Mouse (Mus musculus): ENCODE results near the gene Atp6v0a1. TPM values are rescaled to one million over a fixed set of nuclear protein-coding genes. Genes with fewer than 3 reads are reported as not detected.
"Not testable (repeated sequence)": the region's sequence is repeated elsewhere in the genome, so short reads cannot be mapped to it uniquely, and the experiment has no call there.

The Atp6v0a1 gene
- total RNA-seq, 2 experiments from 2014 or later = 451 to 457 TPM

DNA sequence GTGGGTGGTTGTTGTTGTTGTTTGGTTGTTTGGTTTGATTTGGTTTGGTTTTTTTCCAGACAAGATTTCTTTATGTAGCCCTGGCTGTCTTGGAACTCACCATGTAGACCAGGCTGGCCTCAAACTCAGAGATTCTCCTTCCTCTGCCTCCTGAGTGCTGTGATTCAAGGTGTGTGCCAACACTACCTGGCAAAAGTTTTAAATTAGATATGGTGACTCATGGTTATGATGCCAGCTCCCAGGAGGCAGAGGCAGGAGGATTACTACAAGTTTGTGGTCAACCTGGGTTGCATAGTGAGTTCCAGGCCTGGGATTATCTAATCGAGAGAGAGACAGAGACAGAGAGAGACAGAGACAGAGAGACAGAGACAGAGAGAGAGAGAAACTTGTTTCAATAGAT, 28.8 kb upstream of the Atp6v0a1 start:
- DNase-seq (ENCODE audit: low spot score in 2 of 2) = no peak

DNA sequence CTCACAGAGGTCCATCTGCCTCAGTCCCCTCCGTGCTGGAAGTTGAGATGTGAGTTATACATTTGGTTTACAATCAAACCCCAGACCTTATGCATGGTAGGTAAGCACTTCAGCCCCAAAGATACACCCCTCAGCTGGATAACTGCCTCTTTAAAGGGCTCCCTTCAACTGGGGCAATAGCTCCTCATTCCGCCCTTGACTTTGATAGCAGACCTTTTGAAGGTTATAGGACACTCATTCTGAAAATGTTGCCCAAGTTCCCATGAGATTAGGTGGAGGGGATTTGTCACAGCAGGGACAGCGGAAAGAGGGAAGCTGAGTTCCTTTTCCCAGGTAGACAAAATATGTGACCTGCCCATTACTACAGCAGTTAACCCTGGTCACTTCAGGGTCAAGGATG, 28.0 kb upstream of the Atp6v0a1 start:
- no peak for DNase-seq (ENCODE audit: low spot score in 2 of 2)

DNA sequence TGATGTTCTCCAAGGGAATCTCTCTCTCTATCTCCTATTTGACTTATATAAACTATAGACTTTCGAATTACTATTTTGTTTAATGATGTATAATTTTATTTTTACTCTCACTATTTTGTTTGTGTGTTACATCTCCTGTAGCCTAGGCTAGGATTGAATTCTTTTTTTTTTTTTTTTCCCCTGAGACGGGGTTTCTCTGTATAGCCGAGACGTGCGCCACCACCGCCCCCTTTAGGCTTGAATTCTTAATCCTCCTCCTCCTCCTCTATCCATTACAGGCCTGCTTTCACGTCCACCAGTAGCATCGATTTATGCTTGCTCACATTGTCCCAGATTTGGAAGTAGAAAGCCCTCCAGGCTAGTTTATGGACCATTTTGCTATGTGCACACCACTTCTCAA, 27.2 kb upstream of the Atp6v0a1 start:
- DNase-seq (ENCODE audit: low spot score in 2 of 2) = no peak

DNA sequence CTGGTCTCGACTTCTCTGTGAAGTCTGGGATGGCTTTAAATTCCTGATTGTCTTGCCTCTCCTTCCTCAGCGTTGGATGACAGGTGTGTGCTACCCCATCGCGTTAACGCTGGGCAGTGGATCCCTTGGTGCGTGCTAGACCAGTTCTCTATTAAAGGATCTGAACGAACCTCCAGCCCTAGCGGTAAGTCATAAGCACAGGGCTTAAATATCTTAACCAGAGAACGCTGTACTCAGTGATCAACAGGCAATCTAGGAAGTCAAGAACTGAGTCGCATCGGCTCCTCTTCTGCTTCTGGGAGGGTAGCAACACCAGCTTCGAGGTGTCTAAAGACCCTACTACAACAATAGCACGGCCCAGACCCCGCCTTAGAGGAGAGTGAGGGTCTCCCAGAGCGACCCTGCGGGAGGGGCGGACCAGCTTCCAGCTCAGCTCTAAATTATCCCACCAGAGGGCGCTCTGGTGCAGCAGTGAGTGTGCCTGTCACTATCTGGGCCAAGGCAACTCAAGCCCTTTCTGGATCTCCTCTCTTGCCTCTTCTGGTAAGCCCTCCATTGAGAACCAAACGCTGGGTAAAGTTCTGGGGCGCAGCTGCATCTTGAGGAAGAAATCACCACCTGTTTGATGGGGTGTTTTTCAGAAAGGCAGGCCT, 26.0 kb upstream of the Atp6v0a1 start:
- peak; percentile 68 to 79 for DNase-seq (ENCODE audit: low spot score in 2 of 2)

DNA sequence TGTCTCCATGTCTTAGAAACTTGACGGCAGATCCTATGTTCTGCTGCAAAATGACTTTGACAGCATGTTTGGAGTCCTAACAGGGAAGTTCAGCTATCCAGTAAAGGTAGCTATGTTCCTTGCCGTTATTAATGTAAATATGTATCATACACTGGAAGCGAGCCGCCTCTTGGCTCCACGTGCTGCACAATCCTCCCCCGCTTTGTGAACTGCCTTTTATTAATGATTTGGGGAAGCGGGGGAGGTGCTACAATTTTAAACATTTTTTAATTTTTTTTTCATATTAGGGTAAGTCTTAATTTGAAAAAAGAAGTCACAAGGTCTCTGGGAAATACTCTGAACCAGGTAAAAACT, 25.5 kb upstream of the Atp6v0a1 start:
- no peak for DNase-seq (ENCODE audit: low spot score in 2 of 2)

DNA sequence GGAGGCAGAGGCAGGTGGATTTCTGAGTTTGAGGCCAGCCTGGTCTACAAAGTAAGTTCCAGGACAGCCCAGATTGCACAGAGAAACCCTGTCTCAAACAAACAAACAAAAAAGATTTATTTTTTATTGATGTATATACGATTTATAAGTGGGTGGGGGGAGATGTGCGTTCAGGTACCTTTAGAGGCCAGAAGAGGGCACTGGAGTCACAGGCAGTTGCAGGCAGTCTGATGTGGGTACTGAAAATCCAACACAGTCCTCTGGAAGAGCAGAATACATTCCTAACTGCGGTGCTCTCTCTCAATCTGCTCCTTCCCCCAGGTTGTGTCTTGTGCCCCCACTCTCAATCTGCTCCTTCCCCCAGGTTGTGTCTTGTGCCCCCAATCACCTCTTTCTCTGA, 23.6 kb upstream of the Atp6v0a1 start:
- no peak for DNase-seq (ENCODE audit: low spot score in 2 of 2)

DNA sequence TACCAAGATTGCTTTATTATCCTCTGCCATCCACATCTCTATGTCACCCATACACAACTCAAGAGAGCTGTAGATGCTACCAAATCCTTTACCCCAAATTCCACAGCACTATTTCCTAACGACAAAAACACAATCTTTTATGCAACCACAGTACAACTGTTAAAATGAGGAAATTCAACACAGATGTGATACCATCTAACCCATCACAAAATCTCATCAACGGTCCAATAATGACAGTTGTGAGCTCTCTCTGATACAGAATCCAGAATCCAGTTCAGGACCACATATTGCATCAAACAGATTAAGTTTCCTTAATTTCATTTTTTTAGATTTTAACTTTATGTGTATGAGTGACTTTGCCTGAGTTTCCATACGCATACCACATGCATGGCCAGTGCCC, 20.6 kb upstream of the Atp6v0a1 start:
- no peak for DNase-seq (ENCODE audit: low spot score in 2 of 2)

DNA sequence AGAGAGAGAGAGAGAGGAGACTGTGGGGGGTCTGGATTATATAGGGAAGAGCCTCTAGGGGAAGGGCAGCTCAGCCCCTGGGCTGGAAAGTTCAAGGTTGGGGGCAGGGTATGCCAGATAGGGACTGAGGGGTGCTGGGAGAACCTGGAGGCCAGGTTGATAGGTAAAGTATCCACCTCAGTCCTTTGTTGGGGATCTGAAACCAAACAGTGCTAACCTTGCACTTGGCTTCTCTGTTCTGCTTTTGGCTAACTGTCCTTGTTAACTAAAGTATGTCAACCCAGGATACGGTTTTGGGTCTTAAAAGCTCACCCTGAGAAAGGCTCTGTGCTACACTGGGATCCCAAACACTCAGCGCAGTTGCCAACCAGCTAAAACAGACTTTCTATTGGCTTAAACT, 19.6 kb upstream of the Atp6v0a1 start:
- no peak for DNase-seq (ENCODE audit: low spot score in 2 of 2)

DNA sequence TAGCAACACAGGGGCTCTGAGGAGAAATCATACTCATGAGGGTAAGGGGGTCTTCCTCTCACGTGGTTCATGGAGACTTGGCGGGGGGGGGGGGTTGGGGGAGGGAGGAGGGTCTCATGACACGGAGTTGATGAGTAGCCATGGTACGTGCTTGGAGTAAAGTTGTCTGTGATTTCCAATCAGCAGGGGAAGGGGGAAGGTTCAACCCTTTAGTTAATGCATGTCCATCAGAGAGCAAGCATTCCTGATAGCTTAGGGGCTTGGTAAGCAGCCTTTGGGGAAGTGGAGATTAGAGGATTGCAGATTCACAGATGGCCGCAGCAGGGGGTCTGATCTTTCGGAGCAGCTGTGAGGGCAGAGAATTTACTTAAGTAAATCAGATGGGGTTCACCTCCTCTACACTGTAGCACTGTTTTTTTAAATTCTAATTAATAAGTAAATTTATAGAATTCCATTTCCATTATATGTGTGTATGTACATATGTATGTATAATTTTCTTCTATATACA, 18.2 kb upstream of the Atp6v0a1 start:
- DNase-seq (ENCODE audit: low spot score in 2 of 2) = no peak

DNA sequence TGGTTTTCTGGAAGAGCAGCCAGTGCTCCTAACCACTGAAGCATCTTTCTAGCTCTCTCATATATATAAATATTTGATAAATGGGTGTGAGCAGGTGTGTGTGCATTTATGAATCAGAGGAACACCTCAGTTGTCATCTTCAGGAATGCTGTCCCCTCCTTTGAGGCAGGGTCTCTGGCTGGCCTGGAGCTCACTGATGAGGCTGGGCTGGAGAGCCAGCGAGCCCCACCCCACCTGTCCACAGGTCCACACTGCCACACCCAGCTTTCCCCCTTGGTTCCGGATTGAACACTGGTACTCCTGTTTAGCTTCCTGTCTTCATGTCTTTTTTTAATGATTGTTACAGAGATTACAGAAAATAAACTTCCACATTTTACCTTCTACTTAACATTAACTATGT, 15.8 kb upstream of the Atp6v0a1 start:
- no peak for DNase-seq (ENCODE audit: low spot score in 2 of 2)

DNA sequence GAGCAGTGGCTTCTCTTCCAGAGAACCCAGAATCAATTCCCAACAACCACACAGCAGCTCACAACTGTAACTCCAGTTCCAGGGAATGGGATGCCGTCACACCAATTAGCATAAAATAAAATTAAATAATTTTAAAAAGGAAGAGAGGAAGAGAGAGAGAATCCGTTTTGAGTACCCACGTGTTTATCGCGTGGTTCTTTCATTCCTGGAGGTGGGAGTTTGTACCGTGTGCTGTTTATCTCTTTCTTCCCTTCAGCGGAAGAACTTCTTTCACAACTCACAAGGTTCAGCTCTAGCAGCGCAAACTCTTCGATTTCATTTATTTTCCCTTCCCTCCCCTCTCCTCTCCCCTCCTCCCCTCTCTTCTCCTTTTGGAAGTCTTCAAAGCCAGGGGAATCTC, 15.0 kb upstream of the Atp6v0a1 start:
- DNase-seq (ENCODE audit: low spot score in 2 of 2) = no peak

DNA sequence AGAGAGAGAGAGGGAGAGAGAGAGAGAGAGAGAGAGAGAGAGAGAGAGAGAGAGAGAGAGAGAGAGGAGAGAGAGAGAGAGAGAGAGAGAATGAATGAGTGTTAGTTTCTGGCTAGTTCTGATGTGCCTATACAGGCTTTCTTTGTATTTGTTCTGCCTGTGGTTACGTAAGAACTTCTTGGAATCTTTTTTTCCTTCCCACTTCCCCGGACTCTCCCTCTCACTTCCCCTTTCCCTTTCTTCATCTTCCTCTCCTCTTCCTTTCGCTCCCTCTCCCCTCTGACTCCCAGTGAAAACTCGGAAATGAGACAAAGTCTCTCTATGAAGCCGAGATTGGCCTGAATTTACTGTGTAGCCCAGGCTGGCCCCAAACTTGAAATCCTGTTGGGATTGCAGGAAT, 14.6 kb upstream of the Atp6v0a1 start:
- DNase-seq (ENCODE audit: low spot score in 2 of 2) = no peak

DNA sequence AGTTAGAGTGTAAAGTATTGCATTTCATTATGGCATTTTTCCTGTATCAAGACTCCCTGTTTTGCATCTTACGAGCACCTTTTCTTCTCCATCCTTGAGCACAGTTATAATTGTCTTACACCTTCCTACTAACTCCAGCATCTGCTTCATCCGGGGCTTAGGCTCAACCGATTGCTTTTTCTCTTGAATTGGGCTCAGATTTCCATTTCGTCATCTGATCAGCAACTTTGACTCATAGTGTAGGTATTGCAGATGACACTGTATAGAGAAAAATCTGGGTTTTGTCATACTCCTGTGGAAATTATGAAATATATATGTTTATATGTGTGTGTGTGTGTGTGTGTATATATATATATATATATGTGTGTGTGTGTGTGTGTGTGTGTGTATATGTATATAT, 12.8 kb upstream of the Atp6v0a1 start:
- no peak for DNase-seq (ENCODE audit: low spot score in 2 of 2)

DNA sequence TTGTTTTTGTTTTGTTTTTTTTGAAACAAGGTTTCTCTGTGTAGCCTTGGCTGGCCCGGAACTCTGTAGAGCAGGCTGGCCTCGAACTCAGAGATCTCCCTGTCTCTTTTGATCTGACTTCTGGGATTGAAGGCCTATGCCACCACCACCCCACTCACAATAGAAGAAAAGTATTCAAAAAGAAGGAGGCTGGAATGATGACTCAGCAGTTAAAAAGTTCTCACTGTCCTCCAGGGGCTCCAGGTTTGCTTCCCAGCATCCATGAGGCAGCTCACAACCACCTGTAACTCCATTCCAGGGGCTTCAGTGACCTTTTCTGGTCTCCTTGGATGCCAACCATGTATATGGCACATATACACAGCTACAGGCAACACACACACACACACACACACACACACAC, 10.4 kb upstream of the Atp6v0a1 start:
- no peak for DNase-seq (ENCODE audit: low spot score in 2 of 2)

DNA sequence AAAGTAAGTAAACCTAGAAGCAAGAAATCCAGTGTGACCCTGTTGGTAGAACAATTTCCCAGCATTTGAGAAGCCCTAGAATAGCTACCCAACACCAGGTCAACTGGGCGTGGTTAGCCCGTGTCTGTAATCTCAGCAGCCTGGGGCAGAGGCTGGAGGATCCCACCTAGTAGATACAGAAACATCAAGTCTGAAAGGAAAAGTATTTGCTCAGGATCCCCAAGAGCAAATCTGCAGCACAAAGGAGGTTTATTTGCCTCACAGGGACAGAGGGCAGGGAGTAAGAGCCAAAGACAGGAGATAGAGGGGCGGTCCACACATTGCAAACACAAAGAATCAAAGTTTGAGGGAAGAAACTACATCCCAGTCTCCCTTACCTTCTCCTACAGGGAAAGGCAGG, 10.0 kb upstream of the Atp6v0a1 start:
- no peak for DNase-seq (ENCODE audit: low spot score in 2 of 2)

DNA sequence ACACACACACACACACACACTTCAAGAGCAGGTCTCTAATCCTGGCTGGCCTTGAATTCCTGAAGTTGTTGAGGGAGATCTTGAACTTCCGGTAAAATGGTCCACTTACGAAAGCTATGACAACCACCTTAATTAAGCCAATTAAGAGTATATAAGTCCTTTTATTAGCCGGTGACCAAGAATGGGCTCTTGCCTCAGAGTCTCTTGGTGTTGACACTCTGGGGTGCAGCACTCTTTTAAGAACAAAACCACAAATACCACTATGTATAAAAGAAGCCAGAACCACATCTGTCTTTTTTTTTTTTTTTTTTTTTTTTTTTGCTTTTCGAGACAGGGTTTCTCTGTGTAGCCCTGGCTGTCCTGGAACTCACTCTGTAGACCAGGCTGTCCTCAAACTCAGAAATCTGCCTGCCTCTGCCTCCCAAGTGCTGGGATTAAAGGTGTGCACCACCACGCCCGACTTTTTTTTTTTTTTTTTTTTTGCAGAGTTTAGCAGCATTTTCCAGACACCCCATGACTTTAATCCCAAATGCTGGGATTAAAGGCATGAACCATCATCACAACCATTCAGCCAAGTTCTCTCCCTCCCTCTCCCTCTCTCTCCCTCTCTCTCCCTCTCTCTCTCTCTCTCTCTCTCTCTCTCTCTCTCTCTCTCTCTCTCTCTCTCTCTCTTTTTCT, 7.2 kb upstream of the Atp6v0a1 start:
- not testable (repeated sequence) for DNase-seq (ENCODE audit: low spot score in 2 of 2)

DNA sequence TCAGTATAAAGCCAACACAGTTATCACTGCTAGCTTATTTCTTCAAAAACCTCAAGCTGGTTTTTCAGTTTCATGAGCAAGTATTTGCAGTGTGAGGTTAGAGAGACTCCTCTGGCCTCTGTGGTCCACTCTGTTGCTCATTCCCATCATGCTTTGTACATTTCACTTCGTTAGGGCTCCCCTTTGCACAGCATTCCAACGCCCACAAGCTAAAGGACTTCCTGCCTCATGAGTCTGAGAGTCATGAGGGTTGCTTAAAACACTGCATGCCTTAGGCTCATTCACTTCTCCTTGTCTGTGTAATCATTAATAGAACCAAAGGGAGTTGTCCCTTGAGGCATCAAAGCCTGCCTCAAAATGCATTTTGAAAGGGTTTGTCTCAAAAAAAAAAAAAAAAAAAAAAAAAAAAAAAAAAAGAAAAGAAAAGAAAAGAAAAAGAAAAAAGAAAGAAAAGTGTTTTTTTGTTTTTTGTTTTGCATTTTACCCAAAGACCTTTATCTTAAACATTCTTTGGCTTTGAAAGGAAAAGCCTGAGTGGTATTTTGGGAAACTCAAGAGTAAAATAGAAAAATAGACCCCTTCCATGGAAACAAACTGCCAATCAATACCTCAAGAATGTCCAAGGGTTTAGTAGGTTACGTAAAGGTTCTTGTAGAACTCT, 6.1 kb upstream of the Atp6v0a1 start:
- DNase-seq (ENCODE audit: low spot score in 2 of 2) = no peak

DNA sequence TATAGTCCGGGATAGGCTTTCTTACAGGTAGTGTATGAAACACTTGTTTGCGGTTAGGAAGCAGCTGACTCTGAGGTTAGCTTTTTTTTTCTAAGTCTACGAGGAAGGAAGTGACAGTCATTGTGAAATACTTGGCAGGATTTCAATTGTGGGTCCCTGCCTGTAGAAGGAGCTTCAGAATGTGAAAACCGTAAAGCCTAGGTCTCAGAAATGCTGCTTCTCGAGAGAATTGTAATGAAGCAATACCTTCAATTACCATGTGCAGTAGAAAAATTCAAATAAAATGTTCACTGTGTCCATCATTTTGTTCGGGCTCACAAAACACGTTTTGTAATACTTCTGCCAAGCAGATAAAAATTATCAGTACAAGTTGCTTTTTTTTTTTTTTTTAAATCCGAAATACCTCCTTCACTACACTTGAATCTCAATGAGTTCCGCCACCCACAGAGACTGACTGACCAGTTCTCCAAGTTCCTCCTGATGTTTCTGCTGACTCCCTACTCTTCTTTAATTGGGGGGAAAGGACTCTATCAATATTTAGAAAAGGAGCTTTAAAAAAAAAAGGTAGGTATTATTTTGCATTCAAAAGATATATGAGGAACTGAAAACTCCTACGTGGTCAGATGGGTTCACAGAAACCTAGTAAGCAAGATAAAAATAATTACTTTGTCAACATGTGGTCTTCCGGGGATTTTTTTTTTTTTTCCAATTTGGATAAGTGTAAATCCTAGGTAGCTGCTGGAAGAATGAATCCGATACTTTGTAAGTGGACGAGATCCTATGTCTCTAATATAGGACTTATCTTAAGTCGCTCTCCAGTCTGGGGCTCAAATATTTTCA, 826 bp upstream of the Atp6v0a1 start:
- DNase-seq (ENCODE audit: low spot score in 2 of 2) = no peak

DNA sequence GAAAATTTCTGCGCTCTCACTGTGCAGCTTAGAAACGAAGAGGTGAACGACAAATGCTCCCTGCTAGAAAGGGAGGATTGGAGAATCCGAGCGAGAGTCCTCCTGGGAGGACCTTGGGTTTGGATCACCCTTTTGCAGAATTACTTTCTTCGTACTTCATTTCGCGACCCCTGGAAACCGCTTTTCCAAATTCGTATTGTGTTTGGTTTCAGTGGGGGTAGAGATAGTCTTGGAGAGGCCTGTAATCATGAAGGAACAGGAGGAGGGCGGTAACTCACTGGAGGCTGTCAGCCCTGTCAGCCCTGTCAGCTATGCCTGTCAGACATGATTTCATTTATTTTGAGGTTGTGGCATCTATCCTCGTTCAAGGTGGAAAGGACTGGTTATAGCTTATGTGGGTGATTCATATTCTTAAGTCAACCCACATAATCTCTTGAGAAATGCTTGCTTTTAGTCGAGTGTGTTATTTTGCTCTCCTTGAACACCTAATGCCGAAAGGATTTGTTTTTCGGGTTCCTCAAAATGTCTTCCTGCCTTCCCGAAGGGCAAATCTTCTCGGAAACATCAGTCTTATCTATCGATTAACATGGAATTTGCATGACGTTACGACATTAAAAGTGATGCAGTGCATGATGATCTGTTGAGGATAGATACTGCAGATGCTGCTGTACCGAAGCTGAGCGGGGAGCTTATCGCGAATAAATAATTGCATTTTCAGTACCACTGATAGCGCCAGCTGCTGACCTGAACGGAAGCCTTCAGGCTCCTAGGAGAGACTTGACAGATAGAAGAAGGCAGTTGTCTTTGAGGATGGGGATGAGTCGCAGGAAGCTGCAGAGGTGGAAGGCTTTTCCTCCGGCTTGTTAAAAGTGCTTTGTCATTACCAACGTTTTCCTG, 884 bp downstream of the Atp6v0a1 start:
- peak in 1 of 2 experiments; percentile 30 for DNase-seq (ENCODE audit: low spot score in 2 of 2)

DNA sequence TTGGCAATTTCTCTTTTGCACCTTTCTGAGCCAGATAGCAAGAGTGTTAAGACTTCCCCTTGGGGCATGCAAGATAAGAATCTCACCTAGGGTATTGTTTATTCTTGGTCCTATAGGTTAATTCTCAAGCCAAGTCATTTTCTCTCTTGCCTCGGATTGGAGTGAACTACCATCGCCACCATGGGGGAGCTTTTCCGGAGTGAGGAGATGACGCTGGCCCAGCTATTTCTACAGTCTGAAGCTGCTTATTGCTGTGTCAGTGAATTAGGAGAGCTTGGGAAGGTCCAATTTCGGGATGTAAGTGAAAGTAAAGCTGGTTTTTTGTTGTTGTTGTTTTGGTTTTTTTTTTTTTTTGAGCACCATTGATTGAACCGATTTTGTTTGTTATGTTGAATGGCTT, 2.4 kb downstream of the Atp6v0a1 start:
- no peak for DNase-seq (ENCODE audit: low spot score in 2 of 2)

DNA sequence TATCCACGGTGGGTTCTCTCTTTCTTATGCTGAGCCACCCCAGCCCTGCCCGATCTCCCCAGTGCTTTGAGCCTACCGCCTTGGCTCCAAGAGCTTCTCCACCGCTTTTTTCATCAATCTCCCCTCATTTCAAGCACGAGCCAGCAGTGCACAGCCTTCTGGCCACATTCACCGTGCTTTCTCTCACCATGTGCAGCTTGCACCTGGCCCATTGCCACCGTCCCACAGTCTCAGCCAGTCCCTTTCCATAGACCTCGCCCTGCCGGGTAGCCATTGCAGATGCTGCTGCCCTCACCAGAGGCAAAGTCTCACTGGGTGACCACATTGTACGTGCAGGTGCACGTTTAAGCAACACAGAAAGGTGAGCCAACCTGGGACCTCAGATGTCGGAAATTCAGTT, 14.1 kb downstream of the Atp6v0a1 start:
- peak; percentile 56 to 59 for DNase-seq (ENCODE audit: low spot score in 2 of 2)
